10 mouse cellular contexts compared by ENCODE assay signal in the genomic region with DNA sequence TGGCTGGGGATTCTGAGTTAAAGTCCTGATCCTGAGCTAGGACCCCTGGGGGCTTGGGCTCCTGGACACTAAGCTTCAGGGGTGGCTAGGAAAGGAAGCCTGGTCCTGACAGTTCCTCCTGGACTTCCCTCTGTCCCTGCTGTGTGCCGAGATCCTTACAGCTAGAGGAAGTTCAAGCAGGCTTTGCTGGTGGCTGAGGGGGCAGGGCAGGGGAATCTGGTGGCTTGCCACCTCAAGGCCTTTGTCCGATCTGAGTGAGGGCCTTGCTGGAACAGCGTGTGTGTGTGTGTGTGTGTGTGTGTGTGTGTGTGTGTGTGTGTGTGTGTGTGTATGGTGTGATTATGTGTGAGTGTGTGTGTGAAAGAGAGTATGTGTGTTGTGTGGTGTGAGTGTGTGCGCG. TPM values are rescaled to one million over a fixed set of nuclear protein-coding genes. Genes with fewer than 3 reads are reported as not detected.
A peak's percentile ranks its signal among the peaks of the same experiment; 100 is the strongest.
DNase-seq lines count a peak whose midpoint lies in the region; ATAC-seq and TF ChIP-seq lines count a peak whose summit lies in the region.
"Had no signal": no experiment of that assay in that cellular context is flagged by ENCODE, and none has a peak within 500 bp of the region (broad histone marks: within the 10 kb centered on the region; RNA-seq: fewer than 3 reads in every experiment).

No protein-coding gene starts in this region.

- H3K9ac ChIP-seq in forebrain, embryonic 12.5 days: peak overlapping the region; percentile 40; the same call in 1 of the 2 replicates
- no peak overlapping the region for H3K9ac ChIP-seq in forebrain, embryonic 16.5 days (replicated peaks; ENCODE audit: low read depth, low read length)
- no peak overlapping the region for H3K9ac ChIP-seq in liver, adult 2 months (ENCODE audit: low read depth, low read length)
- no peak overlapping the region for H3K9ac ChIP-seq in embryonic facial prominence, embryonic 15.5 days
- H3K9ac ChIP-seq in limb, embryonic 13.5 days: 0 out of 2 replicates have a peak overlapping the region, but pooled peaks have one; percentile 48

- peak overlapping the region; percentile 79 for H3K27ac ChIP-seq in forebrain, embryonic 12.5 days
- no peak overlapping the region for H3K27ac ChIP-seq in forebrain, embryonic 16.5 days (ENCODE audit: low read length)
- H3K27ac ChIP-seq in liver, adult 2 months (replicated peaks; ENCODE audit: insufficient read depth, low read depth, low read length): peak overlapping the region; percentile 54
- 0 out of 2 replicates have a peak overlapping the region, but pooled peaks have one; percentile 53 for H3K27ac ChIP-seq in embryonic facial prominence, embryonic 15.5 days (replicated peaks)
- peak overlapping the region; percentile 53; the same call in 1 of the 2 replicates for H3K27ac ChIP-seq in limb, embryonic 13.5 days

- no peaks in the 10 kb centered on the region for H3K79me2 ChIP-seq in liver, adult 2 months (ENCODE audit: control insufficient read depth, insufficient read depth, low read length)

- 44% methylated on average over 5 of the region's 5 CpGs for WGBS in forebrain, embryonic 12.5 days
- 33% methylated on average over 5 of the region's 5 CpGs for WGBS in forebrain, embryonic 16.5 days
- WGBS in liver, adult 2 months: 81% methylated on average over 5 of the region's 5 CpGs
- 68% methylated on average over 5 of the region's 5 CpGs for WGBS in embryonic facial prominence, embryonic 15.5 days
- WGBS in limb, embryonic 13.5 days: 52% methylated on average over 5 of the region's 5 CpGs

- DNase-seq in liver, adult 2 months (ENCODE audit: extremely low read depth, low read depth, low spot score): no peak
- DNase-seq in liver: no peak
- DNase-seq in cerebellum, adult 18-20 months: no peak
- DNase-seq in right cerebral cortex, adult 2 months (ENCODE audit: low spot score in 2 of 2): no peak
- DNase-seq: thymus, postnatal 14 days had no signal

- TF ChIP-seq POLR2A in liver, adult 2 months (IDR thresholded peaks at IDR 0.05; ENCODE audit: extremely low read depth, insufficient read depth, low read length): no peak

- TF ChIP-seq CTCF in liver, adult 2 months (IDR thresholded peaks at IDR 0.05; ENCODE audit: low read depth, low read length): no peak

- H3K4me1 ChIP-seq in forebrain, embryonic 12.5 days: peaks cover 93% of the 10 kb centered on the region
- peaks cover 77% of the 10 kb centered on the region for H3K4me1 ChIP-seq in forebrain, embryonic 16.5 days (replicated peaks; ENCODE audit: control insufficient read depth, insufficient read depth, low read length)
- H3K4me1 ChIP-seq in liver, adult 2 months (ENCODE audit: control insufficient read depth, insufficient read depth, low read length): peaks cover 3% of the 10 kb centered on the region; the same call in 1 of the 2 replicates
- H3K4me1 ChIP-seq in embryonic facial prominence, embryonic 15.5 days: peaks cover 67% of the 10 kb centered on the region
- peaks cover 74% of the 10 kb centered on the region for H3K4me1 ChIP-seq in limb, embryonic 13.5 days

- H3K4me2 ChIP-seq in forebrain, embryonic 12.5 days: peak overlapping the region; percentile 4; the same call in 1 of the 2 replicates
- H3K4me2 ChIP-seq in forebrain, embryonic 16.5 days (ENCODE audit: low read length): no peak overlapping the region
- no peak overlapping the region for H3K4me2 ChIP-seq in embryonic facial prominence, embryonic 15.5 days (replicated peaks)
- H3K4me2 ChIP-seq in limb, embryonic 13.5 days (replicated peaks): no peak overlapping the region

- H3K36me3 ChIP-seq in forebrain, embryonic 12.5 days (replicated peaks): peaks cover 37% of the 10 kb centered on the region
- H3K36me3 ChIP-seq in forebrain, embryonic 16.5 days (ENCODE audit: control insufficient read depth, insufficient read depth): 0 out of 2 replicates have a peak, but pooled peaks cover 3% of the 10 kb centered on the region
- H3K36me3 ChIP-seq in liver, adult 2 months (ENCODE audit: control insufficient read depth, insufficient read depth, low read length): no peaks in the 10 kb centered on the region
- H3K36me3 ChIP-seq in embryonic facial prominence, embryonic 15.5 days: peaks cover 18% of the 10 kb centered on the region
- peaks cover 32% of the 10 kb centered on the region for H3K36me3 ChIP-seq in limb, embryonic 13.5 days

- no peaks in the 10 kb centered on the region for H3K27me3 ChIP-seq in forebrain, embryonic 12.5 days
- H3K27me3 ChIP-seq in forebrain, embryonic 16.5 days (replicated peaks; ENCODE audit: control insufficient read depth, insufficient read depth, low read length): no peaks in the 10 kb centered on the region
- H3K27me3 ChIP-seq in liver, adult 2 months (ENCODE audit: control insufficient read depth, insufficient read depth, low read length): no peaks in the 10 kb centered on the region
- no peaks in the 10 kb centered on the region for H3K27me3 ChIP-seq in embryonic facial prominence, embryonic 15.5 days
- no peaks in the 10 kb centered on the region for H3K27me3 ChIP-seq in limb, embryonic 13.5 days

- no peak for ATAC-seq in forebrain, embryonic 12.5 days (ENCODE audit: low FRiP score)
- ATAC-seq in forebrain, embryonic 16.5 days: no peak
- no peak for ATAC-seq in embryonic facial prominence, embryonic 15.5 days (ENCODE audit: insufficient number of reproducible peaks, low FRiP score, low TSS enrichment, low read depth)
- no peak for ATAC-seq in limb, embryonic 13.5 days (ENCODE audit: low FRiP score, low read depth)

- H3K9me3 ChIP-seq in forebrain, embryonic 12.5 days: no peaks in the 10 kb centered on the region
- no peaks in the 10 kb centered on the region for H3K9me3 ChIP-seq in forebrain, embryonic 16.5 days (ENCODE audit: control insufficient read depth, low read length)
- no peaks in the 10 kb centered on the region for H3K9me3 ChIP-seq in embryonic facial prominence, embryonic 15.5 days (replicated peaks)
- H3K9me3 ChIP-seq in limb, embryonic 13.5 days: no peaks in the 10 kb centered on the region

- no peak overlapping the region for H3K4me3 ChIP-seq in forebrain, embryonic 12.5 days (replicated peaks)
- H3K4me3 ChIP-seq in forebrain, embryonic 16.5 days (replicated peaks; ENCODE audit: low read length): no peak overlapping the region
- no peak overlapping the region for H3K4me3 ChIP-seq in liver, adult 2 months (ENCODE audit: insufficient read depth, low read depth, low read length)
- no peak overlapping the region for H3K4me3 ChIP-seq in embryonic facial prominence, embryonic 15.5 days (replicated peaks)
- no peak overlapping the region for H3K4me3 ChIP-seq in limb, embryonic 13.5 days
- H3K4me3 ChIP-seq: myocyte had no signal

RNA-seq across cellular contexts. Expression of gene Kif26a, which starts 8.5 kb away (rescaled TPM):
- 11.8 and 14.0 TPM in 2 replicates for polyA plus RNA-seq in forebrain, embryonic 12.5 days (2016; fragmentation: Nextera tagmentation; extraction: Ambion mirVana)
- 17.3 and 21.2 TPM in 2 replicates for polyA plus RNA-seq in forebrain, embryonic 16.5 days (2015; fragmentation: Nextera tagmentation; extraction: Ambion mirVana)
- 0.27 and 0.28 TPM in 2 replicates for total RNA-seq in liver, adult 2 months (2014; rRNA removed)
- 0.77 and 0.84 TPM in 2 replicates for polyA plus RNA-seq in liver, adult 2 months (2012; rRNA removed)
- 7.9 and 9.5 TPM in 2 replicates for polyA plus RNA-seq in embryonic facial prominence, embryonic 15.5 days (2015; fragmentation: Nextera tagmentation; extraction: Ambion mirVana)
- 5.7 and 6.4 TPM in 2 replicates for polyA plus RNA-seq in limb, embryonic 13.5 days (2015; fragmentation: Nextera tagmentation; extraction: Ambion mirVana)

RNA-seq across cellular contexts. Expression of gene Aspg, which starts 48.0 kb away (rescaled TPM):
- polyA plus RNA-seq in forebrain, embryonic 12.5 days (2016; fragmentation: Nextera tagmentation; extraction: Ambion mirVana): 0.23 and 0.59 TPM in 2 replicates
- polyA plus RNA-seq in forebrain, embryonic 16.5 days (2015; fragmentation: Nextera tagmentation; extraction: Ambion mirVana): 0.37 and 0.75 TPM in 2 replicates
- 162 and 179 TPM in 2 replicates for total RNA-seq in liver, adult 2 months (2014; rRNA removed)
- polyA plus RNA-seq in liver, adult 2 months (2012; rRNA removed): 398 and 612 TPM in 2 replicates
- 4.8 and 6.2 TPM in 2 replicates for polyA plus RNA-seq in embryonic facial prominence, embryonic 15.5 days (2015; fragmentation: Nextera tagmentation; extraction: Ambion mirVana)
- 1.5 and 2.1 TPM in 2 replicates for polyA plus RNA-seq in limb, embryonic 13.5 days (2015; fragmentation: Nextera tagmentation; extraction: Ambion mirVana)

Comparison
In these comparisons a context has a peak if more than half of its experiments do, and no peak if none do; other contexts are left out.
1. H3K9ac ChIP-seq: peak in forebrain, embryonic 12.5 days (single experiment) and limb, embryonic 13.5 days (single experiment); none in forebrain, embryonic 16.5 days (single experiment), liver, adult 2 months (single experiment) and embryonic facial prominence, embryonic 15.5 days (single experiment).
2. RNA of gene Aspg, which starts 48.0 kb away (polyA plus RNA-seq): 398 to 612 TPM in liver, adult 2 months; 4.8 to 6.2 TPM in embryonic facial prominence, embryonic 15.5 days, 1.5 to 2.1 TPM in limb, embryonic 13.5 days, 0.37 to 0.75 TPM in forebrain, embryonic 16.5 days and 0.23 to 0.59 TPM in forebrain, embryonic 12.5 days; every median in the first group is over 10 times any median in the second.